ENCODE assay signal across 18 mouse cellular contexts in the genomic region with DNA sequence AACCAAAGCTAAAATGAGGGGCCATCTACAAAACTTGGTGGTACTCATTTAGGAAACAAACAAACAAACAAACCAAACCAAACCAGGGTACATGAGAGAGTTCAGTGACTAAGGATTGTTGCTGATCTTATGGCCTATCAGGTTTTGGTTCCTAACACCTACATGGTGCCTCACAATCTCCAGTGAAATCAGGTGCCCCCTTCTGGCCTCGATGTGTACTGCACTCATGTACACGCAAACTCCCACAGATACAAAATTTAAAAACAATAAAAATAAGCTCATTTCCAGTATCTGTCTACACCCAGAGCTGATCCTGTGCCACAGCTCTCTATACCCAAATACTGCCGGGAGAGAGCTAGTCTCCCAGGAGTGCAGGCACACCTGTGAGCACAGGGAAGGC.
DNase-seq lines count a peak whose midpoint lies in the region; ATAC-seq and TF ChIP-seq lines count a peak whose summit lies in the region.
"Had no signal": no experiment of that assay in that cellular context is flagged by ENCODE, and none has a peak within 500 bp of the region (broad histone marks: within the 10 kb centered on the region; RNA-seq: fewer than 3 reads in every experiment).

No protein-coding gene starts in this region.

- no peaks in the 10 kb centered on the region for H3K4me1 ChIP-seq in midbrain, postnatal 0 days (ENCODE audit: insufficient read depth, low read length)
- no peaks in the 10 kb centered on the region for H3K4me1 ChIP-seq in midbrain, embryonic 13.5 days (replicated peaks)
- H3K4me1 ChIP-seq: embryonic facial prominence, embryonic 10.5 days; hindbrain, embryonic 10.5 days; liver, embryonic 13.5 days; neural tube, embryonic 12.5 days had no signal

- H3K4me3 ChIP-seq in midbrain, postnatal 0 days (ENCODE audit: low read depth, low read length): no peak overlapping the region
- no peak overlapping the region for H3K4me3 ChIP-seq in midbrain, embryonic 13.5 days (replicated peaks)
- H3K4me3 ChIP-seq: embryonic facial prominence, embryonic 10.5 days; hindbrain, embryonic 10.5 days; liver, embryonic 13.5 days; neural tube, embryonic 12.5 days had no signal

- no peaks in the 10 kb centered on the region for H3K27me3 ChIP-seq in midbrain, postnatal 0 days (ENCODE audit: insufficient read depth, low read length)
- no peaks in the 10 kb centered on the region for H3K27me3 ChIP-seq in midbrain, embryonic 13.5 days
- H3K27me3 ChIP-seq: liver, embryonic 13.5 days; neural tube, embryonic 12.5 days; Patski had no signal

- 72% methylated on average over 3 of the region's 3 CpGs for WGBS in midbrain, postnatal 0 days
- 67% methylated on average over 3 of the region's 3 CpGs for WGBS in midbrain, embryonic 13.5 days

- H3K9me3 ChIP-seq in midbrain, postnatal 0 days (ENCODE audit: low read length): no peaks in the 10 kb centered on the region
- no peaks in the 10 kb centered on the region for H3K9me3 ChIP-seq in midbrain, embryonic 13.5 days
- H3K9me3 ChIP-seq: embryonic facial prominence, embryonic 10.5 days; hindbrain, embryonic 10.5 days; neural tube, embryonic 12.5 days had no signal

- TF ChIP-seq CTCF in midbrain, postnatal 0 days (IDR thresholded peaks at IDR 0.05): peak; percentile 36

- no peak overlapping the region for H3K9ac ChIP-seq in midbrain, postnatal 0 days (replicated peaks; ENCODE audit: low read length, poor library complexity, severe bottlenecking)
- H3K9ac ChIP-seq in midbrain, embryonic 13.5 days (replicated peaks): no peak overlapping the region
- H3K9ac ChIP-seq: liver, embryonic 13.5 days; neural tube, embryonic 12.5 days had no signal

- no peak overlapping the region for H3K27ac ChIP-seq in midbrain, postnatal 0 days (ENCODE audit: low read depth, low read length)
- no peak overlapping the region for H3K27ac ChIP-seq in midbrain, embryonic 13.5 days
- H3K27ac ChIP-seq: embryonic facial prominence, embryonic 10.5 days; hindbrain, embryonic 10.5 days; kidney, postnatal 0 days; liver, embryonic 13.5 days; neural tube, embryonic 12.5 days had no signal

- no peak overlapping the region for H3K4me2 ChIP-seq in midbrain, postnatal 0 days (ENCODE audit: low read depth, low read length, poor library complexity, severe bottlenecking)
- no peak overlapping the region for H3K4me2 ChIP-seq in midbrain, embryonic 13.5 days (replicated peaks)
- H3K4me2 ChIP-seq: liver, embryonic 13.5 days; neural tube, embryonic 12.5 days had no signal

- H3K36me3 ChIP-seq in midbrain, postnatal 0 days (ENCODE audit: insufficient read depth, low read length): no peaks in the 10 kb centered on the region
- no peaks in the 10 kb centered on the region for H3K36me3 ChIP-seq in midbrain, embryonic 13.5 days
- H3K36me3 ChIP-seq: embryonic facial prominence, embryonic 10.5 days; hindbrain, embryonic 10.5 days; liver, embryonic 13.5 days; neural tube, embryonic 12.5 days had no signal

- peak; percentile 20 to 33 for DNase-seq in cerebellum, postnatal 10 days
- no peak for DNase-seq in cerebellum, postnatal 4 days (ENCODE audit: low spot score in 2 of 2)
- DNase-seq in kidney, adult 9 months: peak; percentile 5
- no peak for DNase-seq in kidney, postnatal 14 days
- no peak for DNase-seq in midbrain, postnatal 0 days (ENCODE audit: low spot score)
- DNase-seq in spleen, postnatal 14 days (ENCODE audit: low spot score in 2 of 2): no peak
- DNase-seq in frontal cortex, postnatal 25 days (ENCODE audit: low spot score in 2 of 2): no peak
- DNase-seq: heart, adult 18-20 months; liver, embryonic 13.5 days; lung, postnatal 14 days had no signal

- ATAC-seq in midbrain, postnatal 0 days (ENCODE audit: low FRiP score): no peak
- no peak for ATAC-seq in midbrain, embryonic 13.5 days
- ATAC-seq: forebrain, embryonic 14.5 days; inflammation-experienced regulatory T-cells, adult 6 months; Patski had no signal

Comparison
In these comparisons a context has a peak if more than half of its experiments do, and no peak if none do; other contexts are left out.
1. DNase-seq: peak in cerebellum, postnatal 10 days (2 of 2) and kidney, adult 9 months (single experiment); none in cerebellum, postnatal 4 days (0 of 2), kidney, postnatal 14 days (single experiment), midbrain, postnatal 0 days (single experiment), spleen, postnatal 14 days (0 of 2) and frontal cortex, postnatal 25 days (0 of 2).